Mouse (Mus musculus): Measurements from ENCODE around the gene Tef. TPM values are rescaled to one million over a fixed set of nuclear protein-coding genes. Genes with fewer than 3 reads are reported as not detected.
A peak's percentile ranks its signal among the peaks of the same experiment; 100 is the strongest.

Gene Tef
- polyA plus RNA-seq, 1 experiment from 2014 or later = 26.1 TPM

DNA sequence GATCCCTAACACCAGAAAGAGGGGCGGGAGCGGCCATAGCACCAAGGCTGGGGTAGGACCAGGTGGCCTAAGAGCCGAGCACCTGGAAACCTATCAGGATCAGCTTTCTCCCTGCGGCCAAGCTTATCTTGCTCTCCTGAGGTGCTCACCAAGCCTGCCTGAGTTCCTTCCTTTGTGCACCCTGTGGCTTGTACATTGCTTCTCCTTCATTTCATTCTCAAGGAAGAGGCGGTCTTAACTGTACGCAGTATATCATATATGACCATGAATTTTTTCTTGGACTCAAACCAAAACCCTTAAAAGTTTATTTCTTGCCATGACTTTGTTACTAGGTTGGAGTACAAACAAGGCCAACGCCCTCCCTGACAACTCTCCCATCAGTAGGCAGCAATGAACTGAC lies 62.0 kb downstream of the Tef start:
- H3K27ac ChIP-seq = no peak overlapping the region
- H3K4me2 ChIP-seq = no peak overlapping the region
- no peaks in the 10 kb centered on the region for H3K27me3 ChIP-seq
- H3K9ac ChIP-seq (replicated peaks) = no peak overlapping the region
- WGBS = 90% methylated on average over 7 of the region's 7 CpGs
- H3K9me3 ChIP-seq = no peaks in the 10 kb centered on the region
- no peak for ATAC-seq (ENCODE audit: insufficient number of reproducible peaks, insufficient read depth, low FRiP score, low TSS enrichment, low read depth)
- H3K4me1 ChIP-seq (replicated peaks) = 0 out of 2 replicates have a peak, but pooled peaks cover 3% of the 10 kb centered on the region
- no peak overlapping the region for H3K4me3 ChIP-seq (replicated peaks)
- H3K36me3 ChIP-seq = peaks cover 53% of the 10 kb centered on the region

DNA sequence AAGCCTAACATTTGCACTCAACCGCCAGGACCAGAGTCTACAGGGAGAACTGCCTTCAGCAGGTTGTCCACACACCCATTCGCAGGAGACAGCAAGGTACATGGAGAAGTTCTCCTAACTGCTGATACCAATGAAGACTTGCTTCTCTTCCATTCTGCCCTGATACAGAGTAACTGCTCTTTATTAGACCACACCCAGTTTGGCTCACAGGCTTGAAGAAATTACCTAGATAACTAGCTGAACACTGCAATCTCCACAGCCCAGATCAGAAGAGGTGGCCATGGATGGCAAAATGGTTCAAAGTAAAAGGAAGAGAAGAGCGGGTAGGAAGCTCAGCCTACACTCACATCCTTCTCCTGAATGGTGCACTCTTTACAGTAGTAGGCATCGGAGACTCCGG lies 67.8 kb downstream of the Tef start:
- 96% methylated on average over 5 of the region's 5 CpGs for WGBS
- no peak for ATAC-seq (ENCODE audit: insufficient number of reproducible peaks, insufficient read depth, low FRiP score, low TSS enrichment, low read depth)
- no peaks in the 10 kb centered on the region for H3K27me3 ChIP-seq
- H3K4me1 ChIP-seq (replicated peaks) = peaks cover 17% of the 10 kb centered on the region
- no peak overlapping the region for H3K4me2 ChIP-seq
- peaks cover 59% of the 10 kb centered on the region for H3K36me3 ChIP-seq
- no peaks in the 10 kb centered on the region for H3K9me3 ChIP-seq
- no peak overlapping the region for H3K9ac ChIP-seq (replicated peaks)
- no peak overlapping the region for H3K4me3 ChIP-seq (replicated peaks)
- H3K27ac ChIP-seq = no peak overlapping the region

DNA sequence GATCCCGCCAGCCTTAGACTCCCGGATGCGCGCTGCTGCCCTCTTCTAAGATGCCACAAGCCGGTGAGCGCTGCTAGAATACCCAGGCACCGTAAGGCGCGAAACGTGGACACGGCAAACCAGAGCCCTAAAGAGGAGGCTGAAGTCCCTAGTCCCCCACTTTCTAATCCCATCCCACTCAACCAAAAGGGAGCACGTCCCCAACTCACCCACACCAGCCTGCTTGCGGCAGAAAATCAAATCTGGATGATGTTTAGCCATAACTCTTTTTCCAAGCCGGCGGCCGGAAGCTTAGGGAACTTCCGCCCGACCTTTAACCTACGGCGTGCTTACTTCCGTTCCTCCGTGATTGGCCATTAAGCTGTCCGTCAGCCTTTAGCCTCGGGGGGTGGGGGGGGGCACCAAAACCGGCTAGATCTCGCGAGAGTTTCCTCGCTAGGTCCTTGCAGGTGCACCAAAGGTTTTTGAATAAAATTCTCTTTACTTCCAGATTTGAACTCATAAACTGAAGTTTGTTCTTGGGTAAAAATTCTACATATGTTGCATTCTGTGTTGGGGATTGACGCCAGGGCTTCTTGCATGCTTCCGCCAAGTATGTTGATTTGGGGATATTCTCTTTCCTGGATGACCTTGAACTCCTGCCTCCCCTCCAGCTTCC lies 69.5 kb downstream of the Tef start, which contains the start of gene Phf5a:
Gene Phf5a (minus strand): TSS at position 308 of the 658 bp plus-strand sequence.
- Histone ChIP-seq H3K9me3 (no peaks in the 10 kb centered on the region), H3K9ac (replicated peaks) (peak within 1 kb of the TSS; percentile 79), H3K27me3 (no peaks in the 10 kb centered on the region), H3K4me3 (replicated peaks) (peak within 1 kb of the TSS; percentile 93), H3K4me2 (peak within 1 kb of the TSS; percentile 94), H3K27ac (peak within 1 kb of the TSS; percentile 96), H3K36me3 (peaks cover 42% of the 10 kb centered on the region), H3K4me1 (replicated peaks) (peaks cover 17% of the 10 kb centered on the region)
- under 1% methylated on average over 30 of the region's 30 CpGs for WGBS
- peak; percentile 80 for ATAC-seq (ENCODE audit: insufficient number of reproducible peaks, insufficient read depth, low FRiP score, low TSS enrichment, low read depth)

DNA sequence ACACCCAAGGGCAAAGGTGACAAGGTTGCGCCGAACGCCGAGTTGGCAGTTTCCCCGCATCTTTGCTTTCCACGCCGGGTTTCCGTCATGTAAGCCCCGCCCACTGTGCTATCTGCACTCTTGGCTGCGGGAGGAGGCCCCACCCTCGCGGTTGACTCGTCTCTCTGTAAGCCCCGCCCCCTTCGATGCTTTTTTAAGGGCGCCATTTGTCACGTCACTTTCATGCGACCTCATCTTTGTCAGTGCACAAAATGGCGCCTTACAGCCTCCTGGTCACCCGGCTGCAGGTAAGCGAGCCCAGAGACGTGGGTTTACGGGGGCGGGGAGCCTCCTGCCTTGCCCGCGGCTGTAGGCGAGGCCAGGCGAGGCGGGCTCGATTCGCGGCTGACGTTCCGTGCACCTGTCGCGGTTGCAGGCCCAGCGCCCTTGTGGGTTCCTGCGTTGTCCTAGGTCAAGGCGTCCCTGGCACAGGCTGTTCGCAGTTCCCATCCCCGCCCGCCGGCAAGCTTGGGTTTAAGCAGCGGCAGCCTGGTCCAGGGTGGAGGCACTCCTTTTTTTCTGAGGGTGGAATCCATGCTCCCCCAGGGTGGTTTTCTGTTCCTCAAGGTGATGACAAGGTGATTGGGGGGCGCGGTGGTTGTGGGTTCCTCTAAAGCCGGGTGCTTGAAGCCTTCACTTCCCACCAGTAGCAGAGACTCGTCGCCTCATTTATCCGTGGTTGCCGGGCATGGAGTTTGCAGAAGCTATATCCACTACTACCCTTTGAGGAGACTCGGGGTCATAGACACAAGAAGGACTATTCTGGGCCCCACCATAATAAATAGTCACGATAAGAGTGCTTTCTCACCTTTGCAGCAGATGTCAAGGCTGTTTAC lies 70.3 kb downstream of the Tef start, which contains the start of gene Aco2:
Gene Aco2 (plus strand): TSS at position 48 of the 875 bp plus-strand sequence.
- peak within 1 kb of the TSS; percentile 79 for H3K9ac ChIP-seq (replicated peaks)
- peak; percentile 79 for ATAC-seq (ENCODE audit: insufficient number of reproducible peaks, insufficient read depth, low FRiP score, low TSS enrichment, low read depth)
- peak within 1 kb of the TSS; percentile 93 for H3K4me3 ChIP-seq (replicated peaks)
- H3K27me3 ChIP-seq = no peaks in the 10 kb centered on the region
- peak within 1 kb of the TSS; percentile 94 for H3K4me2 ChIP-seq
- H3K4me1 ChIP-seq (replicated peaks) = peaks cover 17% of the 10 kb centered on the region
- peak within 1 kb of the TSS; percentile 96 for H3K27ac ChIP-seq
- peaks cover 34% of the 10 kb centered on the region for H3K36me3 ChIP-seq
- H3K9me3 ChIP-seq = no peaks in the 10 kb centered on the region
- under 1% methylated on average over 53 of the region's 53 CpGs for WGBS

Other genes starting within 250 kb of the Tef start
- gene Ep300, start 217.1 kb upstream of the Tef start, polyA plus RNA-seq (2016; fragmentation: Nextera tagmentation; extraction: Ambion mirVana) = 16.0 and 22.9 TPM in 2 replicates
- 25.5 and 25.6 TPM in 2 replicates for gene L3mbtl2, start 138.5 kb upstream of the Tef start, polyA plus RNA-seq (2016; fragmentation: Nextera tagmentation; extraction: Ambion mirVana)
- gene Chadl, start 105.1 kb upstream of the Tef start, polyA plus RNA-seq (2016; fragmentation: Nextera tagmentation; extraction: Ambion mirVana) = 10.4 and 11.1 TPM in 2 replicates
- 42.0 and 46.4 TPM in 2 replicates for gene Zc3h7b, start 57.4 kb upstream of the Tef start, polyA plus RNA-seq (2016; fragmentation: Nextera tagmentation; extraction: Ambion mirVana)
- 121 and 125 TPM in 2 replicates for gene Rangap1, start 56.9 kb upstream of the Tef start, polyA plus RNA-seq (2016; fragmentation: Nextera tagmentation; extraction: Ambion mirVana)
- 22.6 and 25.0 TPM in 2 replicates for gene Tob2, start 56.4 kb downstream of the Tef start, polyA plus RNA-seq (2016; fragmentation: Nextera tagmentation; extraction: Ambion mirVana)
- gene Phf5a, start 69.5 kb downstream of the Tef start, polyA plus RNA-seq (2016; fragmentation: Nextera tagmentation; extraction: Ambion mirVana) = 147 and 168 TPM in 2 replicates
- 139 and 143 TPM in 2 replicates for gene Aco2, start 69.9 kb downstream of the Tef start, polyA plus RNA-seq (2016; fragmentation: Nextera tagmentation; extraction: Ambion mirVana)
- gene Polr3h, start 123.8 kb downstream of the Tef start, polyA plus RNA-seq (2016; fragmentation: Nextera tagmentation; extraction: Ambion mirVana) = 60.1 and 62.4 TPM in 2 replicates
- 7.9 and 9.6 TPM in 2 replicates for gene Csdc2, start 134.3 kb downstream of the Tef start, polyA plus RNA-seq (2016; fragmentation: Nextera tagmentation; extraction: Ambion mirVana)
- 16.7 and 17.1 TPM in 2 replicates for gene Pmm1, start 158.5 kb downstream of the Tef start, polyA plus RNA-seq (2016; fragmentation: Nextera tagmentation; extraction: Ambion mirVana)
- gene 1700029P11Rik, start 178.1 kb downstream of the Tef start, polyA plus RNA-seq (2016; fragmentation: Nextera tagmentation; extraction: Ambion mirVana) = not detected in 2 replicates
- gene Xrcc6, start 185.4 kb downstream of the Tef start, polyA plus RNA-seq (2016; fragmentation: Nextera tagmentation; extraction: Ambion mirVana) = 91.2 and 91.6 TPM in 2 replicates
- gene Desi1, start 231.4 kb downstream of the Tef start, polyA plus RNA-seq (2016; fragmentation: Nextera tagmentation; extraction: Ambion mirVana) = 30.4 TPM in 2 replicates
- gene Snu13, start 245.2 kb downstream of the Tef start, polyA plus RNA-seq (2016; fragmentation: Nextera tagmentation; extraction: Ambion mirVana) = 263 and 272 TPM in 2 replicates

Data from limb, embryonic 12.5 days (tissue).